Mouse (Mus musculus): ENCODE data around the gene Hoxd3.
A peak's percentile ranks its signal among the peaks of the same experiment; 100 is the strongest.

The Hoxd3 gene

DNA sequence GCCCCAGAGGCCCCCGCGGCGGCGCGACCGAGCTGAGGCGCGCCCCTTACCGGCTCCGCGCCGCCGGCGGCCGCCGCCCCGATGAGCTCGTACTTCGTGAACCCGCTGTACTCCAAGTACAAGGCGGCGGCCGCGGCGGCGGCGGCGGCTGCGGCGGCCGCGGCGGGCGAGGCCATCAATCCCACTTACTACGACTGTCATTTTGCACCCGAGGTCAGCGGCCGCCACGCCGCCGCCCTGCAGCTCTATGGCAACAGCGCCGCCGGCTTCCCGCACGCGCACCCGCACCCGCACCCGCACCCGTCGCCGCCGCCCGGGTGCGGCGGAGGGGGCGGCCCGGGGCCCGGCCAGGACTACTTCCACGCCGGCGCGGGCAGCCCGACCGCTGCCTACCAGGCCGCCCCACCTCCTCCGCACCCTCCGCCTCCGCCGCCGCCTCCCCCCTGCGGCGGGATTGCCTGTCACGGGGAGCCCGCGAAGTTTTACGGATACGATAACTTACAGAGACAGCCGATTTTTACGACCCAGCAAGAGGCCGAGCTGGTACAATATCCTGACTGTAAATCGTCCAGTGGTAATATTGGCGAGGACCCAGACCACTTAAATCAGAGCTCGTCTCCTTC is 6.1 kb upstream of the Hoxd3 start:
- DNase-seq (ENCODE audit: low spot score in 2 of 2): no peak

GRCm38 (mm10) chr2:74706393-74706960 is 5.2 kb upstream of the Hoxd3 start:
- DNase-seq (ENCODE audit: low spot score in 2 of 2): no peak

- no peak for DNase-seq (ENCODE audit: low spot score in 2 of 2)
Observed at GRCm38 (mm10) chr2:74707599-74707998, 4.1 kb upstream of the Hoxd3 start.

DNA sequence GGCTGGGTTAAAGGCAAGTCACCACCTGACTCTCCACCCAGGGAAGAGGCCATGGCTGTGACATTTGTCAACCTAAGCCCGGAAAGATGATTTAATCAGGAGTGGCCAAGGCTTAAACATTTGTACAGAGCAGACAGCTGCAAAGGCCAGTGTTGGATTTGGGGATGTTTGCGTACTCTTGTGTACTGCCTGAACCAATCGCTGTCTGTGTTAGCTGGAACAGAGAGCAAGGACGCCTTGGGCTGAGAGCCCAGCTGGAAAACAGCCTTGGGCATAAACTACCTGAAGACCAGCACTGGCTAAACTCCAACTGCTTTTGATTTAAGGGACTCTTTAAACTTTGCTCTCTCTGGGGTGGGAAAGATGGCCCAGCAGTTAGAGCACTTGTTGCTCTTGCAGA is 3.1 kb upstream of the Hoxd3 start:
- no peak for DNase-seq (ENCODE audit: low spot score in 2 of 2)

GRCm38 (mm10) chr2:74709465-74710419 is 2.0 kb upstream of the Hoxd3 start:
- DNase-seq (ENCODE audit: low spot score in 2 of 2): no peak

DNA sequence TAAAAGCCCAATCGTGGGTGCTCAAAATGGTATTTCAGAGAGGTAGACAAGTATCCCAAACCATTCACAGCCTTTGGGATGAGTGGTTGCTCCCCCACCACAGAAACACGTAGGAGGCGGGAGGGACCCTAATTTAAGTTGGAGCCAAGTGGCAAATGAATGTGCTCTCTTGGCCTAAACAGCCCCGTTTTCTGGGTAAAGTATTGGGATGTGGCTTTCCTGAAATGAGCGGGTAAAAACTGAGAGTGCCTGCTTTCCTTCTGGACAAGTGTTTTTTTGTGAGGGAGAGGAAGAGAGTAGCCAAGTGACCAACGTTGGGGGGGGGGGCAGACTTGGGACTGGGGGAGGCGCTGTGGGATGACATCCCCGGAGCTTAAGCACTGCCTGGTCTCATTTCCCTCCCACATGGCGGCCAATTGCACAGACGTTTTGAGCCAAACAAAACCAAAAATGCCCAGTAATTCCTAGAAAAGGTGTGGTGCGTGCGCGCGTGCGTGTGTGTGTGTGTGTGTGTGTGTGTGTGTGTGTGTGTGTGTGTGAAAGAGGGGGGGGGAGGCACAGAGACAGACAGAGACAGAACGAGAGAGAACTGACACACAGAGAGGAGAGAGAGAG is 691 bp upstream of the Hoxd3 start:
- no peak for DNase-seq (ENCODE audit: low spot score in 2 of 2)

DNA sequence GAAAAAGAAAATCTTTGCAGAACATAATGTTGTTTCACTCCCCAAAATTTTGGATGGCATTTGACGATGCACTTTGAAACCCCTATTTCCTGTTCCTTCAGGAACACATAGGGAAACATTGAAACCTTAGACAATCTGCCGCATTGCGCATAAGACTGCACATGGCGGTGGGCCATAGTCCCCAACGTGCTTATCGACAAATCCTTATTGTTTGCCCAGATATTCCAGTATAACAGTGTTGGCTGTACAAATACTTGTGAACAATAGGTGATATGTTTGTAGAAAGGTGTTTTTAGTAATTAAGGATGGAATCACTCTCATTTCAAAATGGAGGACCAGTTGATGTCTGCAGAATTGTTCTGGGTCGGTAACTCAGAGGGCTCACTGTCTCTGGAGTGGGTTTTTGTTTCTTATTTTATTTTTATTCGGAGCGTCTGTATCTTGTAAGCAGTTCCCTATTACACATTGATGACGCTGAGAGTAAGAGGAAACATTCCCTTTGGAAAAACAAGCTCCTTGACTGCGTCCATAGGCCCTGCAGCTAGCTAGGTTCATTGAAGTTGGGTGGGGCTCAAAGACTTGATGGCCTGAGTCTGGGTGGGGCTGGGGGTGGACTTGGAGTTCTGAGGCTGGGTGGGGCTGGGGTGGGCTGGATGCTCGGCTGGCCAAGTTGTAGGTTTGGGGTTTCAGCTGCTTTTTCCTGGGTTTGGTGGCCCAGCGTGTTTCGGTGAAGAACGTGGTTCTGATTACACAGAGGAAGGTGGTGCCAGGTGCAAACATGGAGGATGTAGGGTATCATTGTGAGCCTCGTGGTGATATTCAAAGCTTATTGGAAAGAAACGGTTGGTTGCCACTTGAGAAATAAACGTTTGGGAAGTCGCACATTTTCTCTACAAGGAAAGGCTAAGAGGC is 1.8 kb downstream of the Hoxd3 start:
- no peak for DNase-seq (ENCODE audit: low spot score in 2 of 2)

- no peak for DNase-seq (ENCODE audit: low spot score in 2 of 2)
Observed at GRCm38 (mm10) chr2:74714156-74714789, 2.5 kb downstream of the Hoxd3 start.

DNA sequence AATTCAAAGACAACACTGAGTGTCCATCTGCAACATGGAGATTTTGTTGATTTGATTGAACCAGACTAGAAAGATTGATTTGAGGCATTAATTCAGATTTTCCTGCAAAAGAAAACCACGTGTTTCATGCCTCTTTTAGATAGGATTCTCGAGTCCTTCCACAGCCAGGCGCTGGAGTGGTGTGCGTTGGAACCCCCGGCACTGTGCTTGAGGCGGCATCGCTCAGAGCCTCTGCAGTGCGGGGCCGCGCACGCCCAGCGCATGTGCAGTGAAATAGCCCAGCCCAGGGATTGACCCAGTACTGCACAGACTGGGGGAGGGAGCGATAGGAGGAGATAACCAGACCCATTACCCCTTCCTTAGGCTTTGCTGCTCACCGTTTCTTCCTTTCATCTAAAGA is 3.2 kb downstream of the Hoxd3 start:
- DNase-seq (ENCODE audit: low spot score in 2 of 2): no peak

DNA sequence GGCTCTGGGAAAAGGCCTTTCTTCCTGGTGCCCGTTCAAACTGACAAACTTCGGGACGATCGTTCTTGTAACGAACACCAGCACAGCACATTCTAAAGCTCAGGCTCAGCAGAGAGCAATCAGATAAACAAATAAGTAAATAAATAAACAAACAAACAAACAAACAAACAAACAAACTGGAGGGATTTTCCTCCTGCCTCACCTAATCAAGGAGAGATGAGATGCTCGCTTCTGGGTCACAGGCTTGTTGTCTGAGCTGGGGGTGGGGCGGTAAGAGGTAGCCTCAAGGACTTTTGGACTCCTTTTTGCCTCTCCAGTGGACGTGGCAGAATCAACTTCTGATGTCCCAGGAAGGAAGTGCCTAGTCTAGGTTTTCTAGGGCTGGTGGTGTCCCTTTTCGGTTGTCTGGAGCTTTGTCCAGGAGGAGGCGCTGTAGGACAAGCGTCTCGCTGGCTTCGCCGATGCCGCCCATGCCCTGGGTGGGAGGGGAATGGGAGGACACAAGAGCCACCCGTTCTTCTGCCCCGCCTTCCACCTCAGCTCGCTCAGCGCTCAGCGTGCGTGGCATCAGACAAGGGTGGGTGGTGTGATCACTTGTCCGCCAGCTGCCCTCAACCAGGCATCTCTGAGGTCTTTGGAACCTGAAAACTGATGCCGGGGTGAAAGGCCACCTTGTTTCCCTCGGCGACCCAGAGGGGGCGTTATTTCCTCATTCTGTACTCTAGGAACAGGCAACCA is 3.9 kb downstream of the Hoxd3 start:
- DNase-seq (ENCODE audit: low spot score in 2 of 2): peak; percentile 62 to 68

DNA sequence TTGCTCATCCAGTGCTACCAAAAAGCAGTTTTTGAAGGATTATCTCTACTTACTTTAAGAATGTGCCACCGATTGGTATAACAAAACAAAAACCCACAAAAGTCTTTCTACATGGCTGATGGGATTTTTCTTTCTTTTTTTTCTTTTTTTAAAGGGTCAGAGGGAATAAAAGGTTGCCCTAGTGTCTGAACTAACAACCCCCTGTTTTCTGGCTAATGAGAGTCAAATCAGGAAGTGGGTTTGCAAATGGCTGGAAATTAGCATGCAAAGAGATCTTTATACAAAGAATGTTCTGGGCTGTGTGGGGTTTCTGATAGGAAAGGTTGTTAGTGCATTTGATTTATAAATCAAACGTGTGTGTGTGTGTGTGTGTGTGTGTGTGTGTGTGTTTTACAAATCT is 8.7 kb downstream of the Hoxd3 start:
- no peak for DNase-seq (ENCODE audit: low spot score in 2 of 2)

- DNase-seq (ENCODE audit: low spot score in 2 of 2): no peak
Observed at GRCm38 (mm10) chr2:74720955-74721491, 9.3 kb downstream of the Hoxd3 start.

DNA sequence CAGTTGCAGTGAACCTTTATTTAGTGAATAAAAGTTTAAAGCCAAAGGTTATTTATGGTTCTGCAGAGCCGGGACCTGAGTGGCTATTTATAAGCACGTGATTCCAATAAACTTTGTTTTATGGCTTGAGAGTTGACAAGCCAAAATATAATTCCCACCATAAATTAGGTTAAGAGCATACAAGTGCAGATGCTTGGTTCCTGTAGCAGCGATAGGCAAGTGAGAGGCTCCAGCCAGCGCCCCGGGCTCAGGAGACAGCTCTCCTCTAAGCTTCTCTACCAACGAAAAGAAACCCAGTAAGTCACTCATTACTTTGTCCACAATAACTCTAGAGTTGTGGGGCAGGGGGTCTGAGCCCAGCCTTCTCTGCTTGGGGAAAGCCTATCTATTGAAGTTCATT is 10.2 kb downstream of the Hoxd3 start:
- no peak for DNase-seq (ENCODE audit: low spot score in 2 of 2)

- no peak for DNase-seq (ENCODE audit: low spot score in 2 of 2)
Observed at GRCm38 (mm10) chr2:74722949-74723348, 11.2 kb downstream of the Hoxd3 start.

GRCm38 (mm10) chr2:74724244-74725015 is 12.7 kb downstream of the Hoxd3 start:
- DNase-seq (ENCODE audit: low spot score in 2 of 2): no peak

DNA sequence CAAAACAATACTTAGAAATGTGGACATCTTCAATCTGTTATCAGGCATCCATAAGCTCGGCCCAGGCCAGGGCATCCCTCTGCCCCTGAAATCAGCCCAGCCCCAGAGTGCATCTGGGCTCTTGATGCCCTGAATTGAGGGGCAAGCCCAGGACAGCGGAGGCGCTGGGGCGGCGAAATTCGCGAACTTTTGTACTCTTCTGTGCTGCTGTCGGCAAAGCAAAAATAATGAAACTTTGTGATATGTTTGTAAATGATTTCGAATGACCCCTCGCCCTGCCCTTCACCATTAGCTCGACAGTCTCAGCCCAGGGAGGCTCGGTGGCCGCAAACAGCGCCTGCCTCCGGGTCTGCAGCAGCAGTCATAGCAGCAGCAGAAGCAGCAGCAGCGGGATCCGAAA is 13.4 kb downstream of the Hoxd3 start:
- DNase-seq (ENCODE audit: low spot score in 2 of 2): no peak

- DNase-seq (ENCODE audit: low spot score in 2 of 2): no peak
Observed at GRCm38 (mm10) chr2:74726551-74726950, 14.8 kb downstream of the Hoxd3 start, which contains the start of gene Gm28230. Gene Gm28230 (plus strand): TSS chr2:74726728.

DNA sequence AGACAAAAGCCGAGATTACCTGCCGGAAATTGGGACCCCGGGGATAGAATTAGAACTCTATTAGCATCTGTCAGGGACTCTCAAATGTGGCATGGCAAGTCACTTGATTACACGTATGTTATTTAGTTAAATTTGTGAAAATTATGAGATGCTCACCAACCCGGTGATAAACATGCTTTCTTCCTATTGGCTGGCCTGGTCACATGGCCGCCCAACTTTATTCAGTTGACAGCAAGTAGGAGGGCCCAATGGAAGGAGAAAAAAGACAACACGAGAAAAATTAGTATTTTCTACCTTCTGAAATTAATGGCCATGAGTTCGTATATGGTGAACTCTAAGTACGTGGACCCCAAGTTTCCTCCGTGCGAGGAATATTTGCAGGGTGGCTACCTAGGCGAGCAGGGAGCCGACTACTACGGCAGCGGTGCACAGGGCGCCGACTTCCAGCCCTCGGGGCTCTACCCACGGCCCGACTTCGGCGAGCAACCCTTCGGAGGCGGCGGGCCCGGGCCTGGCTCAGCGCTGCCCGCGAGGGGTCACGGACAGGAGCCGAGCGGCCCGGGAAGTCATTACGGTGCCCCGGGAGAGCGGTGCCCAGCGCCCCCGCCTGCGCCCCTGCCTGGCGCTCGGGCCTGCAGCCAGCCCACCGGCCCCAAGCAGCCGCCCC is 15.4 kb downstream of the Hoxd3 start:
- no peak for DNase-seq (ENCODE audit: low spot score in 2 of 2)

Data from frontal cortex, postnatal 25 days (tissue).